ENCODE assay signal across 23 mouse cellular contexts in genomic region chr4:126194916-126195315, GRCm38 (mm10). TPM values are rescaled to one million over a fixed set of nuclear protein-coding genes. Genes with fewer than 3 reads are reported as not detected.
A peak's percentile ranks its signal among the peaks of the same experiment; 100 is the strongest.
DNase-seq lines count a peak whose midpoint lies in the region; TF ChIP-seq lines count a peak whose summit lies in the region.
"Had no signal": no experiment of that assay in that cellular context is flagged by ENCODE, and none has a peak within 500 bp of the region (broad histone marks: within the 10 kb centered on the region; RNA-seq: fewer than 3 reads in every experiment).

No protein-coding gene starts in this region.

- H3K4me3 ChIP-seq in CH12.LX (replicated peaks in 1 of 3; ENCODE audit: low read depth in 2 of 3, low read length in 2 of 3, poor library complexity in 1 of 3) = no peak overlapping the region
- H3K4me3 ChIP-seq: embryonic facial prominence, embryonic 12.5 days; embryonic facial prominence, embryonic 15.5 days; heart, embryonic 12.5 days; heart, embryonic 15.5 days; hindbrain, embryonic 10.5 days; hindbrain, embryonic 13.5 days had no signal

- H3K36me3 ChIP-seq in CH12.LX (replicated peaks in 1 of 2; ENCODE audit: control insufficient read depth in 1 of 2, insufficient read depth in 1 of 2, low read length in 1 of 2) = peaks cover 35 to 72% of the 10 kb centered on the region in 2 experiments

- H3K9ac ChIP-seq in CH12.LX (ENCODE audit: insufficient read depth, low read depth) = no peak overlapping the region
- H3K9ac ChIP-seq: embryonic facial prominence, embryonic 12.5 days; embryonic facial prominence, embryonic 15.5 days; forebrain, postnatal 0 days; heart, embryonic 12.5 days; heart, embryonic 15.5 days; hindbrain, embryonic 13.5 days had no signal

- TF ChIP-seq EP300 in CH12.LX (IDR thresholded peaks at IDR 0.05; ENCODE audit: low read length) = no peak

- no peak overlapping the region for H3K4me2 ChIP-seq in CH12.LX (ENCODE audit: insufficient read depth, low read depth, poor library complexity, severe bottlenecking)
- H3K4me2 ChIP-seq: embryonic facial prominence, embryonic 12.5 days; embryonic facial prominence, embryonic 15.5 days; heart, embryonic 12.5 days; heart, embryonic 15.5 days; hindbrain, embryonic 13.5 days had no signal

- no peak for TF ChIP-seq RAD21 in CH12.LX (IDR thresholded peaks at IDR 0.05; ENCODE audit: low read depth, low read length)

- peak; percentile 80 for DNase-seq in heart, adult 11 months
- no peak for DNase-seq in heart, adult 8-10 months (ENCODE audit: low spot score)
- DNase-seq in CH12.LX (ENCODE audit: extremely low read depth) = no peak
- DNase-seq in induced T-regulatory cell, adult 2 months (ENCODE audit: low read depth) = peak; percentile 43
- no peak for DNase-seq in layer of hippocampus, adult 9-11 months
- no peak for DNase-seq in cerebellum, adult 11-12 months
- DNase-seq in layer of hippocampus, adult 11-12 months (ENCODE audit: low spot score) = no peak
- DNase-seq: adrenal gland, adult 8-10 months; adrenal gland, postnatal 25 days; B cell, adult 2 months; cerebellum, adult 18-20 months; cerebellum, adult 9-10 months; cerebellum, postnatal 14 days; forebrain, postnatal 0 days; gastrocnemius, postnatal 25 days; heart, postnatal 10 days; heart, postnatal 36 days had no signal

- H3K79me2 ChIP-seq in CH12.LX (replicated peaks; ENCODE audit: control insufficient read depth, extremely low read depth, insufficient read depth, poor library complexity, severe bottlenecking) = peaks cover 99% of the 10 kb centered on the region

- no peak for TF ChIP-seq POLR2A in CH12.LX (IDR thresholded peaks at IDR 0.05; ENCODE audit: low read depth, low read length)

- H3K4me1 ChIP-seq in CH12.LX (ENCODE audit: control insufficient read depth in 1 of 2, insufficient read depth in 2 of 2) = peaks cover 3 to 39% of the 10 kb centered on the region in 2 experiments

- dilution Hi-C loops in CH12.LX (cut with MboI; ENCODE audit: extremely low pct_ligation_motif_present, extremely low pct_unique_long_range_greater_than_20kb, low sequenced_read_pairs) = no loop called here

- TF ChIP-seq CTCF in CH12.LX (conservative IDR thresholded peaks at IDR 0.05 in 1 of 2, IDR thresholded peaks at IDR 0.05 in 1 of 2; ENCODE audit: low read depth in 2 of 2, low read length in 2 of 2) = no peak

- in situ Hi-C loops in CH12.LX (cut with MboI; ENCODE audit: low pct_ligation_motif_present, low pct_unique_long_range_greater_than_20kb, low sequenced_read_pairs) = no loop called here

- no peak overlapping the region for H3K27ac ChIP-seq in CH12.LX (ENCODE audit: insufficient read depth, low read depth)
- H3K27ac ChIP-seq: embryonic facial prominence, embryonic 12.5 days; embryonic facial prominence, embryonic 15.5 days; heart, embryonic 15.5 days; hindbrain, embryonic 10.5 days; hindbrain, embryonic 13.5 days had no signal

- H3K9me3 ChIP-seq in CH12.LX (replicated peaks; ENCODE audit: low read length) = no peaks in the 10 kb centered on the region
- H3K9me3 ChIP-seq: embryonic facial prominence, embryonic 12.5 days; embryonic facial prominence, embryonic 15.5 days; heart, embryonic 12.5 days; heart, embryonic 15.5 days; hindbrain, embryonic 10.5 days; hindbrain, embryonic 13.5 days had no signal

- no peaks in the 10 kb centered on the region for H3K27me3 ChIP-seq in CH12.LX (replicated peaks)
- H3K27me3 ChIP-seq: embryonic facial prominence, embryonic 12.5 days; embryonic facial prominence, embryonic 15.5 days; heart, embryonic 12.5 days; heart, embryonic 15.5 days; hindbrain, embryonic 13.5 days had no signal

TF ChIP-seq in CH12.LX, 34 proteins besides CTCF, POLR2A, EP300 and RAD21:
- TF ChIP-seq GABPA (IDR thresholded peaks at IDR 0.05; ENCODE audit: insufficient replicate concordance, low read depth, low read length) (no peak), ZNF384 (IDR thresholded peaks at IDR 0.05; ENCODE audit: low read depth, low read length) (peak; percentile 50; the same call in 1 of the 2 replicates)

RNA-seq across cellular contexts. Expression of gene Thrap3, which starts 7.6 kb away (rescaled TPM):
- 100 to 1,000 TPM; 112 to 128 (median 121) TPM for total RNA-seq in heart, adult 8-10 months (2022)
- total RNA-seq in CH12.LX (2012; rRNA removed) (140 and 168 TPM in 2 replicates), CH12.LX (2014; rRNA removed) (183 and 204 TPM in 2 replicates)
- polyA plus RNA-seq in CH12.LX (2012; ENCODE audit: insufficient read length, low read depth) = 327 and 334 TPM in 2 replicates

RNA-seq across cellular contexts. Expression of gene Sh3d21, which starts 31.6 kb away (rescaled TPM):
- total RNA-seq in heart, adult 8-10 months (2022) = 1 to 10 TPM; 1.6 to 2.2 (median 2.1) TPM
- total RNA-seq in CH12.LX (2012; rRNA removed) = 0.21 and 0.25 TPM in 2 replicates
- 0.35 and 0.36 TPM in 2 replicates for total RNA-seq in CH12.LX (2014; rRNA removed)
- polyA plus RNA-seq in CH12.LX (2012; ENCODE audit: insufficient read length, low read depth) = 0.46 and 0.52 TPM in 2 replicates

RNA-seq across cellular contexts. Expression of gene Eva1b, which starts 47.4 kb away (rescaled TPM):
- 10 to 100 TPM in 1 of 4 experiments, 1 to 10 TPM in 3; 7.3 to 12.4 (median 9.0) TPM for total RNA-seq in heart, adult 8-10 months (2022)
- 3.5 and 4.3 TPM in 2 replicates for total RNA-seq in CH12.LX (2012; rRNA removed)
- 0.97 and 1.3 TPM in 2 replicates for total RNA-seq in CH12.LX (2014; rRNA removed)
- 0.93 and 1.3 TPM in 2 replicates for polyA plus RNA-seq in CH12.LX (2012; ENCODE audit: insufficient read length, low read depth)

Comparison
In these comparisons a context has a peak if more than half of its experiments do, and no peak if none do; other contexts are left out.
1. DNase-seq: peak in heart, adult 11 months (single experiment) and induced T-regulatory cell, adult 2 months (single experiment); none in heart, adult 8-10 months (single experiment), CH12.LX (single experiment), layer of hippocampus, adult 9-11 months (single experiment), cerebellum, adult 11-12 months (single experiment) and layer of hippocampus, adult 11-12 months (single experiment).